Mouse (Mus musculus) R1 (cell line): ENCODE data around the gene Shank1.

Source experiments
- DNase-seq: peaks from one replicate; pipeline ENCODE4 v3.0.0-alpha.2; 2018; ENCODE audit warnings: low read depth, low spot score

Gene Shank1

DNA sequence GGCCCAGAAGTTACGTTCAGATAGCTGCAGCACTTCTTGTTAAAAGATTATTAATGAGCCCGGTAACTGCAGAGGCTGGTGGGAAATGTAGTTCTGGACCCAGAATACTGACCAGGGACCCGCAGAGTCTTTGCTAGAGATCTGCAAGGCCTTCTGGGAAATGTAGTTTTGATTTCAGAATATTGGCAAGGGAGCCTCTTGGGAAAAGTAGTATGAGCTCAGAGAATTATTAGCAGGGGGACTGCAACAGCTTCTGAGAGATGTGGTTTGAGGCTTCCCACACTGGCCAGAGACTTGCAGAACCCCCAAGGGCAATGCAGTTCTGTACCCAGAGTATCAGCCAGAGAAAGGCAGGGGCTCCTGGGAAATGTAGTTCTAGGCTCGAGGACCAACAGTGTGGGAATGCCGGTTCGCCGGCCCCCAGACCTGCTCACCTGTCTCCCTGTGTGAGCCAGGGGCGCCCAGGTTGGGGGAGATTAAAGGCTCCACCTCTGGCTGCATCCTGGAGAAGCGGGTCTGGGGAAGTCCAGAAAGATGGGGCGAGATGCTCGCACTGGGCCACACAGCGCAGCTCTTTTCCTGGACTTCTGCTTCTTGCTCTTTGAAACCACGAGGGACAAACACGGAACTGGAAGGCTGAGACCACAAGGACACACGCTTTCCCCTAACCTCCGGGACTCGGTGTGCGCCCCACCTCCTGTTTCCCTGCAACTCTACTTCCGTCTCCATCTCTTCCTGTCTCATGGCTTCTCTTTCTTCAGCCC, 64.0 kb downstream of the Shank1 start:
- DNase-seq = peak; percentile 93

DNA sequence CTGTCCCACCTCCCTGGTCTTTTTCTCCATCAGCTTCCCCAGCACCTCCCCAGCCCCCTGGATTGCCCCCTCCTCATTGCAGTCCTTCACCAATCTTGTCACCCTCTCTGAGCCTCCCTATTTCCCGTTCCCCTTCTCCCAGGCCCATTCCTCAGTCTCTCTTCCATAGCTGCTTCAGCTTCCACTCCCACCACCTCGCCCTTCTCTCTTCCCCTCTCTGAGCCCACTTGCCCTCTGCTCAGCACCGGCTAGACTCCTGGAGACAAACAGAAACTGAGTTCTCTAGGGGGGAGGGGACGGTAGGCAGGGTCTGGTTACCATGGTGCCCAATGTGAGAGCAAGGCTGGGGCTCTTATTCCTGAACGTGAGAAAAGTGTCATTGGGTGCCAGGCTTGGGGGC, 64.7 kb downstream of the Shank1 start:
- DNase-seq = peak; percentile 98

DNA sequence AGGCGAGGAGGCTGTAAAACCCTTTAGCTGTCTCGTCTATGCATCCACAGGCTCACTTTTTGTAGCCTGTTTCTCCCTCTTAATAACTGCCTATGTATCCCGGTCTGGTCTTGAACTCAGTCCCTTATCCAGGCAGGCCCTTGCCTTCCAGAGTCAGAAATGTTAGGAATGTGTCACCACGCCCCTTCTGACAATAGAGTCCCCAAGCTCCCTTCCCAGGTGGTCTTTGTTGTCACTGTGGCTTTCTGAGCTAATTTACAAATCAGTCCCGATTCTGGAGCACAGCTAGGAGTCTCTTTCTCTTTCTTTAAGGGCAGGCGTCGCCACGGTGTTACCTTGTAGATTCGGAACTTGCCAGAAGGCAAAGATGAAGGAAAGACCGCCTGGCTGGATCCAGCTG, 65.2 kb downstream of the Shank1 start:
- peak; percentile 100 for DNase-seq

DNA sequence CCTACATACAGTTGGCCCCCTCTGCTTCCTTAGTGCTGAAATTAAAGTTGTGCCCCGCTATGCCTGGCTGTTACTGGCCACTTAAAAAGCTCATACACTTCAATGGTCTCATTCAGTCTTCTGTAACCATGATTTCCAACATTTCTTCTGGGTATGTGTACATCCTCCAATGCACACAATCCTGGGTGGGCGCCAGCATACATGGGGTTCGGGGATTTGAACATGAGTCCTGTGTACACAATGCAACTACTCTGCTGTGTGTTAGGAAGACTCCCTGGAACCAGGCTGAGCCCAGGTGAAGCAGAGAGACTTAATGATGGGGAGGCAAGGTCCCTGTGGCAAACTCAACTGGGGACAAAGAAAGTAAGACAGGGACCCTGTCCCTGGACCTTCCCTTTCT, 65.7 kb downstream of the Shank1 start:
- DNase-seq = no peak

DNA sequence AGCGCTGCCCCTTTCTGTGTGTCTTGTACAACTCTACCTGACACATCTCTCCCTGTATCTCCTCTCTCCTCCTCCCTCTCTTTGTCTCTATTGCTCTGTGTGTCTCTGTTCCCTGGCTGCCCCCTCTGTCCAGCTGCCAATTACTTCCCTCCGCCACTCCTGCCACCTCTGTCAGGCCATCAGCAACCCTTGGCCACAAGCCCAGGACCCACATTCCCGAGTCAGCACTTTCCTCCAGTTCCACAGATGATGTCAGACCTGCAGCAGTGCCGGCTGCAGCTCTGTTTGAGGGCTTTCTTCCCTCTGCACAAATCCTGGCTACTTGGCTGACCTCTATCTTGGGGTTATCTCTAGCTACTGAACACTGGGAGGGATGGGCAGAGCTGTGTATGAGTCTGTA, 68.2 kb downstream of the Shank1 start:
- no peak for DNase-seq

DNA sequence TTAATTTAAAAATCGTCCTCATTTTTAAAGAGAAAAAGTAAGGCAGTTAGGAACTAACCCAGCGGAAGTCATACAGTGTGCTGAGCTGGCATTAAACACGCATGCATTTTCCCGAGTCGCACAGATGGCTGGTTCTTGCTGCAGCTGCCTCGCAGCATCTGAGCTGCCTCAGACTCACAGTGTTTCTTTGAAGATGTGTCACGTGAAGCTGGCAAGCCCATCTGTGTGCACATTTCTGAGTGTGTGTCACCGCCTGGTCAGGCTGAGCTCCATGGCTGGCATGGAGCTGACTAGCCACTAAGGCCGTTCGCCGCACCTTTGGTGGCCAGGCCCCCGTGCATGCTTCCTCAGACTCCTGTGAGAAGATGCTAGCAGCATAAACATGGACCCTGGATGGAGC, 72.5 kb downstream of the Shank1 start:
- no peak for DNase-seq

DNA sequence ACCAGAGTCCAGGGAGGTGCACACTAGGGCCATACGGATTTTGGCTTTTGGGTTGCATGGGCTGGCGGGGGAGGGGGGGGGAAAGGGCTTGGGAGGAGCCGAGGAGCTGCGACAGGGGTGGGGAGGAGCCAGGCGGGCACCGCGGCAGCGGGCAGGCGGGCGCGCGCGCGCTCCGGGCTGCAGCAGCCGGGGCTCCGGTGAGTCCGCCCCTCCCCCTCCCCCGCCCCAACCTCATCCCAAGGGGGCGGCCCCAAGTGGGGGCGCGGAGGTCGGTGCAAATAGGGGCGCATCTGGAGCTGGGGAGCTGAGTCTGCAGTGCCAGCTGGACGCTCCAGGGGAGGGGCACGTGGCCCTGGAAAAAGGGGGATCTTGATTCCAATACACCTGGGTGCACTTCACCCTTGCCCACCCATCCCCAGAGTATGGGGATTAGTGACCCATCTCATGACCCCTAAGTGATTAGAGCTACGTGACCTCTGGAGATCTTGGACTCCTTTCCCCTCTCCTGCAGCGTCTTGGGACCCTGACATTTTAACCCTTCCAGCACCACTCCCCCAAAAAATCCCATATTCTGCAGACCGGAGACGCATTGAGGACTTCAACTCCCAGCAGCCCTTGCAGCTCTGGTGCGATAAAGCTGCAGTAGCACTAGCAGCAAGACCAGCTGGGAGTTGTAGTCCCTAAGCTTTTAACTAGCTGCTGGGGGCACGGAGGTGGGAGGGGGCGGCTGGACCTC, 74.1 kb downstream of the Shank1 start, which contains the start of gene Syt3:
Gene Syt3 (plus strand): TSS at position 123 of the 736 bp plus-strand sequence.
- peak; percentile 84 for DNase-seq

DNA sequence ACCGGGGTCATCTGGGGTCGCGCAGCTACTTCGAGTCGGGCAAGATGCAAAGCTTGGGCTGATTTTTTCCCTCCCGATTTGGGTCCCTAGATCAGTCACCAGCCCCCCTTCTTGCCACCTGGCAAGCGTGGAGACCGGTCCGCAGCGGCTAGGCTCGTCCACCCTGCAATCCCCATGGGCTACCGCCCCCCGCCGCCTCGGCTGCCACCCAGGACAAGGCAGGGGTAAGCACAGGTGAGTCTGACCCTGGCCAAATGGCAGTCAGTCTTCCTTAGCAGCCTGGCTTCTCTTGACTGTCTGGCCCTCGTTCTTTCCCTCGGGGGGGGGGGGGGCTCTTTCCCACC, 74.6 kb downstream of the Shank1 start:
- DNase-seq = no peak

DNA sequence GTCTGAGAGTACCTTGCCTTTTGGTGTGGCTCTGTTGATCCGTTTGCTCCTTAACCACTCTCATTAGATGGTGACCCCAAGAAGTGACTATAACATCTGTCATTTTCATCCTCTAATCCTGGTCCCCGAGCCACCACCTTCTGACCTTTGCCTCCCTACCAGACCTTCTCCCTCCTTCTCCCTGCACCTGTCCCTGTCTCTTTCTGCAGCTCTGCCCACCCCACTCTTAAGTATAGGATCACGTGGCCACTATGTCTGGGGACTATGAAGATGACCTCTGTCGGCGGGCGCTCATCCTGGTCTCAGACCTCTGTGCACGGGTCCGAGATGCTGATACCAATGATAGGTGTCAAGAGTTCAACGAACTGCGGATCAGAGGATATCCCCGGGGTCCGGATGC, 75.7 kb downstream of the Shank1 start, which contains the start of gene 1700008O03Rik:
Gene 1700008O03Rik (minus strand): TSS at position 101 of the 400 bp plus-strand sequence.
- no peak for DNase-seq

DNA sequence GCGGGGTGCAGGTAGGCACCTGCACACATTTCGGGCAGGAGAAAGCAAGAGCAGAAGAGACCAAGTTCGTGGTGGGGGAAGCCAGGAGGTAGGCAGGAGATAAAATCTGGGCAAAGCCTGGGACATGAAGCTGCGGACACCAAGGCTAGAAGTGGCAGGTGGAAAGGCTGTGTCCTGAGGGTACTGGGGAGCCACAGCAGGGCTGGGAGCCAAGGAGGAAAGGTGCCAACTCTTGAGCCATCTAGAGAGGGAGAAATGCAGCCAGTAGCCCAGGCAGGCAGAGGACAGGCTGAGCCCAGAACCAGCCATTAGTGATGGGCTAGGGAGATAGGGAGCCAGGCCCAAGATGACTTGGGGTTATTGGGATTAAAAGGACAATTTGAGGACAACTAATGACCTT, 81.8 kb downstream of the Shank1 start:
- no peak for DNase-seq

DNA sequence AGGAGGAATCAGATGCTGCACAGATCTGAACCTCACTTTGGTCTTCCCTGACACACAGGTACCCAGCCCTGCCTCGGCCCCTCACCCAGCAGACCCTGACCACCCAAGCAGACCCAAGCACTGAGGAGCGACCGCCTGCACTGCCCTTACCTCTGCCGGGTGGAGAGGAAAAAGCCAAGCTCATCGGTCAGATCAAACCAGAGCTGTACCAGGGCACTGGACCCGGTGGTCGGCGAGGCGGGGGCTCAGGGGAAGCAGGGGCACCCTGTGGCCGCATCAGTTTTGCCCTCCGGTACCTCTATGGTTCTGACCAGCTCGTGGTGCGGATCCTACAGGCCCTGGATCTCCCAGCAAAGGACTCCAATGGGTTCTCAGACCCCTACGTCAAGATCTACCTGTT, 82.3 kb downstream of the Shank1 start:
- no peak for DNase-seq

DNA sequence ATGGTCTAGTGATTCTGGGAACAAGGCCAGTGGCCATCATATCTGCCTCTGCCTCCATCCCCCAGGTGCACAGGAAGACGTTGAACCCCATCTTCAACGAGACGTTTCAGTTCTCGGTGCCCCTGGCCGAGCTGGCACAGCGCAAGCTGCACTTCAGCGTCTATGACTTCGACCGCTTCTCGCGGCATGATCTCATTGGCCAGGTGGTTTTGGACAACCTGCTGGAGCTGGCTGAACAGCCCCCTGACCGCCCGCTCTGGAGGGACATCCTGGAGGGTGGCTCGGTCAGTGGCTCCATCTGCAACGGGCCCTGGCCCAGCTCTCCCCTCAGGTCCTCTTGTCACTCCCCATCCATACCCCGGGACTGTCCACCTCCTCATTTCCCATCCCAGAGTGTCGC, 83.2 kb downstream of the Shank1 start:
- DNase-seq = no peak

DNA sequence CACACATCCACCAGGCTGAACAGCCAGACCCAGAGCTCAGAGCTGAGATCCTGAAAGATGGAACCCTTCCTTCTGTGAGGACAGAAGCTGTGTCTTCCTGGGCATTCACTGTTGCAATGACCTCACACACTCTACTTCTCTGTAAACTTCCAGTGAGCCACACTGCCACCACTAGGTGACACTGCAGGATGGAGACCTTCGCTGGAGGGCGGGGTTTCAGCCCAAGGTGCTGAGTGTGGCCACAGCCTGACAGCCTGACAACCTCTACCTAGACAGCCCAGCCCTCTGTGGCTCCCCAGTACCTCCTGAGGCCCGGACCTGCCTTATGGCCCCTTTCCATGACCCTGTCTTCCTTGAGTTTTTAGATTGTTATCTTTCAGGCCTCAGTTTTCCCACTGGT, 88.5 kb downstream of the Shank1 start:
- peak; percentile 92 for DNase-seq

DNA sequence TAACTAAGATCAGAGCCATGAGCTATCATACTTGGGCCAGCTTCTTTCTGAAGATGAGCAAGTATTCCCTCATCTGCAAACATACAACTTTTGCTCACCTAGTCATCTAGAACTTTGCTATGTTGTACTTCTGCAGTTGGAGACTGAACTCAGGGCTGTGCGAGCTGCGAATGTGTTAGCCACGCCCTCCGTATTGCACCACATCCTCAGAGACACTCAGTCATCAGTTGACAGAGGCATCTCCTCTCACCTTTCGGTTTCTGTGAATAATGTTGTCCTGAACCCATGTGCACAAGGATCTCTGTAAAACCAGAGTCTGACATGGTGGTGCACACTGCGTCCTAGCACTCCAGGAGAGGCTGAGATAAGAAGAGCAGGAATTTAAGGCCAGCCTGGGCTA, 91.6 kb downstream of the Shank1 start:
- DNase-seq = no peak

DNA sequence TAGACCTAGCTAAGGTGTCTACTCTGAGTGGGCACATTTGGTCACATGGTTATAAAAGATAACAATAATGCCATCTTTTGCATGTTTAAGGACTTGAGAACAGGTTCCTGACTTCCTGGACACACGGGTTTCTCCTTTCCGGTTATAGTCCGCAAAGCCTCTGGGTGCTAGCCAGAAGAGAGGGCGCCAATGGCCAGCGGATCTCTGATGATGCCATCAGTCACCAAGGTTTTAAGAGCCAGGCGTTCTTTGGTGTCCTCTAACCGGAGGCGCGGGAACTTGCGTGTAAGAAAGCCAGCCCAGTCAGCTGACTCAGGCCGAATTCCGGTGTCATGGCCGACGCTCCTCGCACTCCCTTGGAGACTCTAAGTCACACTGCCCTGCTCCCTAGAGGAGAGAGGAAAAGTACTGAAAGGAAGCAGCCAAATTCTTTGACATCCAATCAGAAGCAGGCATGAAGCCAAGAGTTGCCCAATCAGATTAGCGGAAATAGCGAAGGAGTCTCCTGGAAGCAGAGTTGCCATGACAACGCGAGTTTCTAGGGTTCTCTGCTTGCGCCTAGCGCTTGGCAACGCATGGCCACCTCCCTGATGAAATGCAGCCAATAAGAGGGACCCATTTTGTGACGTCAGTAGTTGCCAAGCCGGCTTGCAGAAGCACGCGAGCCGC, 95.4 kb downstream of the Shank1 start:
- DNase-seq = peak; percentile 100

DNA sequence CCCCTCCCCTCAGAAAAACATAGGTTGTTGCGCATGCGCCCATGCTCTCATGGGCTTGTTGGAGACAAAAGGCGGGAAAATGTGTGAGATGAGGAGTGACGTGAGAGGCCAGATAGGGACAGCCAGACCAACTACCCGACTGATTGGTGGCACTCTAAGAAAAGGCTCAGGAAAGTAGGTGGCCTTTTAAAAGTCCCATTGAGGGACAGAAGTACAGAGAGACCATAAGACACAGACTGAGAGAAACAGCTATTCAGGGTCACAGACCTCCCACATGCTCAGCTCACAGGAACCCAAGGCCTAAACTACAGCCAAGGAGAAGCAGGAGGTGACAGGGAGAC, 95.9 kb downstream of the Shank1 start:
- no peak for DNase-seq
